Mouse (Mus musculus) heart, embryonic 10.5 days (tissue): ENCODE data around the gene Astn2. TPM values are rescaled to one million over a fixed set of nuclear protein-coding genes. Genes with fewer than 3 reads are reported as not detected.

ENCODE experiments used
- DNase-seq: peaks from one replicate; pipeline ENCODE4 v3.0.0-alpha.2; 2017; ENCODE audit warnings: low spot score
- H3K27ac ChIP-seq: fragments of 300-500 bp; sonication (generic); 2 replicates; pipeline ENCODE4 v1.5.1; 2016; ENCODE audit warnings: mild to moderate bottlenecking
- H3K27me3 ChIP-seq: fragments of 300-500 bp; sonication (generic); 2 replicates; pipeline ENCODE4 v1.6.1; 2016; ENCODE audit warnings: mild to moderate bottlenecking; ENCODE audit not compliant: poor library complexity, insufficient read depth, severe bottlenecking
- H3K36me3 ChIP-seq: fragments of 300-500 bp; sonication (generic); 2 replicates; pipeline ENCODE4 v1.6.1; 2016; ENCODE audit warnings: mild to moderate bottlenecking, moderate library complexity
- H3K4me1 ChIP-seq: fragments of 300-500 bp; sonication (generic); 2 replicates; pipeline ENCODE4 v1.6.1; 2016; ENCODE audit warnings: mild to moderate bottlenecking
- H3K4me3 ChIP-seq: fragments of 300-500 bp; sonication (generic); 2 replicates; pipeline ENCODE4 v1.5.1; 2016; ENCODE audit warnings: mild to moderate bottlenecking, moderate library complexity
- H3K9me3 ChIP-seq: fragments of 300-500 bp; sonication (generic); 2 replicates; pipeline ENCODE4 v1.6.1; 2016; ENCODE audit warnings: mild to moderate bottlenecking, moderate library complexity
- WGBS: fragments of 180-500 bp; shearing (Covaris S2); methylation state at CpG from one replicate; pipeline ENCODE4 v1.1.7; 2016; 5-methylcytosine and 5-hydroxymethylcytosine counted together
- polyA plus RNA-seq: library from polyadenylated mRNA; unstranded; fragments of >200 nt; fragmentation: Nextera tagmentation; extraction: Ambion mirVana; gene quantifications from 2 replicates; pipeline ENCODE4 v1.2.1, GENCODE M21; 2016

Gene Astn2
- polyA plus RNA-seq, 1 experiment from 2014 or later = 0.18 TPM

- Histone ChIP-seq H3K9me3 (no peaks in the 10 kb centered on the region), H3K36me3 (no peaks in the 10 kb centered on the region), H3K27ac (no peak overlapping the region), H3K4me1 (no peaks in the 10 kb centered on the region), H3K27me3 (no peaks in the 10 kb centered on the region), H3K4me3 (no peak overlapping the region)
- no peak for DNase-seq
- WGBS = 68% methylated on average over 1 of the region's 1 CpGs
These were observed 306.8 kb downstream of the Astn2 start for GRCm38 (mm10) chr4:66097629-66098028.

- 87% methylated on average over 2 of the region's 2 CpGs for WGBS
These were observed 308.3 kb downstream of the Astn2 start for GRCm38 (mm10) chr4:66096104-66096503.

GRCm38 (mm10) chr4:66057161-66057560 lies 347.2 kb downstream of the Astn2 start:
- no peak for DNase-seq
- Histone ChIP-seq H3K9me3 (no peaks in the 10 kb centered on the region), H3K4me3 (no peak overlapping the region), H3K4me1 (peaks cover 17% of the 10 kb centered on the region; the same call in 1 of the 2 replicates), H3K27ac (no peak overlapping the region), H3K36me3 (no peaks in the 10 kb centered on the region), H3K27me3 (no peaks in the 10 kb centered on the region)

More at GRCm38 (mm10) chr4:66096104-66096503, 308.3 kb downstream of the Astn2 start:
- no peaks in the 10 kb centered on the region for H3K36me3 ChIP-seq
- no peaks in the 10 kb centered on the region for H3K9me3 ChIP-seq
- H3K4me1 ChIP-seq = no peaks in the 10 kb centered on the region
- H3K27ac ChIP-seq = no peak overlapping the region
- no peak for DNase-seq
- no peak overlapping the region for H3K4me3 ChIP-seq
- no peaks in the 10 kb centered on the region for H3K27me3 ChIP-seq

GRCm38 (mm10) chr4:66055690-66056089 lies 348.7 kb downstream of the Astn2 start:
- DNase-seq = no peak
- H3K4me3 ChIP-seq = no peak overlapping the region
- H3K36me3 ChIP-seq = no peaks in the 10 kb centered on the region
- H3K4me1 ChIP-seq = peaks cover 17% of the 10 kb centered on the region
- H3K27ac ChIP-seq = no peak overlapping the region
- H3K27me3 ChIP-seq = no peaks in the 10 kb centered on the region
- no peaks in the 10 kb centered on the region for H3K9me3 ChIP-seq
- 87% methylated on average over 4 of the region's 4 CpGs for WGBS

GRCm38 (mm10) chr4:66043014-66043672 lies 361.3 kb downstream of the Astn2 start:
- DNase-seq = no peak
- Histone ChIP-seq H3K36me3 (no peaks in the 10 kb centered on the region), H3K9me3 (no peaks in the 10 kb centered on the region), H3K27me3 (no peaks in the 10 kb centered on the region), H3K4me3 (no peak overlapping the region), H3K27ac (no peak overlapping the region), H3K4me1 (no peaks in the 10 kb centered on the region)
- 81% methylated on average over 3 of the region's 3 CpGs for WGBS

- no peak for DNase-seq
- WGBS = 64% methylated on average over 3 of the region's 3 CpGs
These were observed 370.6 kb downstream of the Astn2 start for GRCm38 (mm10) chr4:66033826-66034225.

GRCm38 (mm10) chr4:66031320-66031870 lies 373.0 kb downstream of the Astn2 start:
- no peak overlapping the region for H3K27ac ChIP-seq
- no peaks in the 10 kb centered on the region for H3K9me3 ChIP-seq
- WGBS = 47% methylated on average over 9 of the region's 9 CpGs
- H3K27me3 ChIP-seq = no peaks in the 10 kb centered on the region
- no peaks in the 10 kb centered on the region for H3K36me3 ChIP-seq
- no peak overlapping the region for H3K4me3 ChIP-seq
- H3K4me1 ChIP-seq = 0 out of 2 replicates have a peak, but pooled peaks cover 4% of the 10 kb centered on the region
- DNase-seq = no peak

More at GRCm38 (mm10) chr4:66033826-66034225, 370.6 kb downstream of the Astn2 start:
- Histone ChIP-seq H3K36me3 (no peaks in the 10 kb centered on the region), H3K9me3 (no peaks in the 10 kb centered on the region), H3K4me3 (no peak overlapping the region), H3K27ac (no peak overlapping the region), H3K4me1 (0 out of 2 replicates have a peak, but pooled peaks cover 4% of the 10 kb centered on the region), H3K27me3 (no peaks in the 10 kb centered on the region)

GRCm38 (mm10) chr4:66029901-66030300 lies 374.5 kb downstream of the Astn2 start:
- Histone ChIP-seq H3K4me3 (no peak overlapping the region), H3K36me3 (no peaks in the 10 kb centered on the region), H3K27me3 (no peaks in the 10 kb centered on the region), H3K27ac (no peak overlapping the region), H3K4me1 (peaks cover 10% of the 10 kb centered on the region; the same call in 1 of the 2 replicates), H3K9me3 (no peaks in the 10 kb centered on the region)
- no peak for DNase-seq
- 74% methylated on average over 4 of the region's 4 CpGs for WGBS

GRCm38 (mm10) chr4:66027866-66028265 lies 376.5 kb downstream of the Astn2 start:
- Histone ChIP-seq H3K9me3 (no peaks in the 10 kb centered on the region), H3K36me3 (no peaks in the 10 kb centered on the region), H3K4me3 (no peak overlapping the region), H3K27me3 (no peaks in the 10 kb centered on the region), H3K4me1 (peaks cover 10% of the 10 kb centered on the region; the same call in 1 of the 2 replicates), H3K27ac (no peak overlapping the region)
- WGBS = 52% methylated on average over 1 of the region's 1 CpGs
- no peak for DNase-seq

GRCm38 (mm10) chr4:66025393-66026062 lies 378.9 kb downstream of the Astn2 start:
- no peak for DNase-seq
- no peaks in the 10 kb centered on the region for H3K27me3 ChIP-seq
- H3K4me1 ChIP-seq = peaks cover 6% of the 10 kb centered on the region; the same call in 1 of the 2 replicates
- H3K9me3 ChIP-seq = no peaks in the 10 kb centered on the region
- H3K36me3 ChIP-seq = no peaks in the 10 kb centered on the region
- H3K4me3 ChIP-seq = no peak overlapping the region
- H3K27ac ChIP-seq = peak overlapping the region; percentile 73
- WGBS = 46% methylated on average over 8 of the region's 8 CpGs

- H3K27ac ChIP-seq = no peak overlapping the region
- no peaks in the 10 kb centered on the region for H3K4me1 ChIP-seq
- no peak for DNase-seq
- no peaks in the 10 kb centered on the region for H3K36me3 ChIP-seq
- no peak overlapping the region for H3K4me3 ChIP-seq
- no peaks in the 10 kb centered on the region for H3K27me3 ChIP-seq
- H3K9me3 ChIP-seq = no peaks in the 10 kb centered on the region
These were observed 401.5 kb downstream of the Astn2 start for GRCm38 (mm10) chr4:66002936-66003335.

GRCm38 (mm10) chr4:65983643-65984042 lies 420.8 kb downstream of the Astn2 start:
- Histone ChIP-seq H3K4me3 (no peak overlapping the region), H3K27me3 (no peaks in the 10 kb centered on the region), H3K36me3 (no peaks in the 10 kb centered on the region), H3K27ac (no peak overlapping the region), H3K9me3 (no peaks in the 10 kb centered on the region), H3K4me1 (no peaks in the 10 kb centered on the region)
- WGBS = 89% methylated on average over 2 of the region's 2 CpGs
- no peak for DNase-seq

GRCm38 (mm10) chr4:65982882-65983281 lies 421.5 kb downstream of the Astn2 start:
- 52% methylated on average over 4 of the region's 4 CpGs for WGBS
- no peaks in the 10 kb centered on the region for H3K27me3 ChIP-seq
- H3K27ac ChIP-seq = no peak overlapping the region
- no peak overlapping the region for H3K4me3 ChIP-seq
- no peaks in the 10 kb centered on the region for H3K4me1 ChIP-seq
- no peaks in the 10 kb centered on the region for H3K36me3 ChIP-seq
- DNase-seq = no peak
- H3K9me3 ChIP-seq = no peaks in the 10 kb centered on the region
